ENCODE assay signal across 8 mouse cellular contexts in genomic region chr11:120990951-120991526, GRCm38 (mm10). TPM values are rescaled to one million over a fixed set of nuclear protein-coding genes. Genes with fewer than 3 reads are reported as not detected.
DNase-seq lines count a peak whose midpoint lies in the region; ATAC-seq and TF ChIP-seq lines count a peak whose summit lies in the region.

Csnk1d (minus strand) TSS chr11:120991330.

- POLR2A ChIA-PET in Patski (lab: Charles Lee), result interaction anchor here (1.7 kb wide), 1 partner anchor 45 kb away, joined by 3 read pairs; no protein-coding TSS in a partner anchor

- H3K36me3 ChIP-seq in hindbrain, embryonic 14.5 days (replicated peaks; ENCODE audit: control insufficient read depth, insufficient read depth), result peaks cover 12% of the 10 kb centered on the region

- peak within 1 kb of the TSS; percentile 91 for H3K4me2 ChIP-seq in hindbrain, embryonic 14.5 days (replicated peaks)

- H3K27ac ChIP-seq in hindbrain, embryonic 14.5 days, result peak within 1 kb of the TSS; percentile 98

- TF ChIP-seq CTCF in Patski (IDR thresholded peaks at IDR 0.05), result no peak

- peak; percentile 66 for DNase-seq in Patski (ENCODE audit: low read depth, low spot score)
- peak; percentile 100 for DNase-seq in cerebellum, postnatal 14 days
- DNase-seq in frontal cortex, postnatal 25 days (ENCODE audit: low spot score in 2 of 2), result peak; percentile 99 to 100
- DNase-seq in hindbrain, embryonic 14.5 days (ENCODE audit: low spot score), result peak; percentile 97
- peak; percentile 99 for DNase-seq in layer of hippocampus, postnatal 36 days
- peak; percentile 99 for DNase-seq in lung, postnatal 36 days
- DNase-seq in retina, postnatal 1 day, result peak; percentile 97
- DNase-seq in urinary bladder, adult 18-20 months (ENCODE audit: low spot score in 2 of 2), result peak; percentile 97 to 100

- under 1% methylated on average over 58 of the region's 59 CpGs for WGBS in hindbrain, embryonic 14.5 days

- no peaks in the 10 kb centered on the region for H3K9me3 ChIP-seq in hindbrain, embryonic 14.5 days (ENCODE audit: control insufficient read depth, low read length)

- in situ Hi-C loops in Patski (cut with MboI; ENCODE audit: low pct_unique_long_range_greater_than_20kb), result no loop called here

- peaks cover 42% of the 10 kb centered on the region for H3K4me1 ChIP-seq in hindbrain, embryonic 14.5 days (replicated peaks; ENCODE audit: control insufficient read depth, insufficient read depth, low read length)

- peak within 1 kb of the TSS; percentile 100 for H3K4me3 ChIP-seq in hindbrain, embryonic 14.5 days (replicated peaks; ENCODE audit: low read length)

- CTCF ChIA-PET in Patski (lab: Charles Lee), result interaction anchor here (0.9 kb wide), 1 partner anchor 135 kb away, joined by 3 read pairs; no protein-coding TSS in a partner anchor

- no peaks in the 10 kb centered on the region for H3K27me3 ChIP-seq in Patski
- H3K27me3 ChIP-seq in hindbrain, embryonic 14.5 days (ENCODE audit: control insufficient read depth, insufficient read depth, low read length), result no peaks in the 10 kb centered on the region

- H3K9ac ChIP-seq in hindbrain, embryonic 14.5 days, result peak within 1 kb of the TSS; percentile 100

- peak; percentile 68 for ATAC-seq in Patski
- ATAC-seq in hindbrain, embryonic 14.5 days (ENCODE audit: low FRiP score), result peak; percentile 88

RNA-seq across cellular contexts. Expression of gene Csnk1d, which starts in this region (rescaled TPM):
- polyA plus RNA-seq in Patski (2021), result 144 TPM
- 73.3 and 77.4 TPM in 2 replicates for polyA plus RNA-seq in hindbrain, embryonic 14.5 days (2014; fragmentation: Nextera tagmentation; extraction: Ambion mirVana)
- total RNA-seq in layer of hippocampus, postnatal 36 days (2021), result 100 to 1,000 TPM; 129 to 137 TPM

Comparison
In these comparisons a context has a peak if more than half of its experiments do, and no peak if none do; other contexts are left out.
1. Peak in every context shown above with its lines: DNase-seq, ATAC-seq, H3K4me3 ChIP-seq and H3K27ac ChIP-seq.